Mouse (Mus musculus) gastrocnemius, postnatal 25 days (tissue): Measurements from ENCODE around the gene Clk3. TPM values are rescaled to one million over a fixed set of nuclear protein-coding genes. Genes with fewer than 3 reads are reported as not detected.

Experiments
- DNase-seq: peaks from one replicate; pipeline ENCODE4 v3.0.0; 2022
- total RNA-seq, 2 experiments: library from RNA; stranded (reverse); gene quantifications; 1 replicate in 1 of 2; 2 replicates in 1 of 2; pipeline ENCODE4 v1.2.3; 2021

Clk3 gene
- total RNA-seq, 2 experiments from 2014 or later: 28.7 to 31.3 TPM

DNA sequence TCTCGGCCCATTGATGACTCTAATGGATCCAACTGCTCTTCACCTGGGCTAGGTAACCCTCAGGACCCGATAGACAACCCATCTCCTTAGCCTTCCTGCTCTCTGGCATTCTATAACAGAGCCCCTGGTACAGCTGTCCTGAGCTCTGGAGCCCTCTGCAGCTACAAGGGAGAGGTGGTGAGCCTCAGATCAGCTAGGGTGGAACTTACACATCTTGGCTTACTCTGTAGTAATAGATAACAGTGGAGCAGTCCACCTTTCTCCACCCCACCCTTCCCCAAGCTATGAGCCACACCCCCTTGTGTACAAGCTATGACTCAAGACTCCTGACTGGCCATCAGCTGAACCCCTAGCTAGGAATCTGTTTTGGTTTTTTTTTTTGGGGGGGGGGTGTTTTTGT is 5.2 kb upstream of the Clk3 start:
- no peak for DNase-seq

- DNase-seq: no peak
Measured at GRCm38 (mm10) chr9:57770214-57770613, 4.6 kb upstream of the Clk3 start.

GRCm38 (mm10) chr9:57769539-57770069 is 3.9 kb upstream of the Clk3 start:
- peak; percentile 57 for DNase-seq

DNA sequence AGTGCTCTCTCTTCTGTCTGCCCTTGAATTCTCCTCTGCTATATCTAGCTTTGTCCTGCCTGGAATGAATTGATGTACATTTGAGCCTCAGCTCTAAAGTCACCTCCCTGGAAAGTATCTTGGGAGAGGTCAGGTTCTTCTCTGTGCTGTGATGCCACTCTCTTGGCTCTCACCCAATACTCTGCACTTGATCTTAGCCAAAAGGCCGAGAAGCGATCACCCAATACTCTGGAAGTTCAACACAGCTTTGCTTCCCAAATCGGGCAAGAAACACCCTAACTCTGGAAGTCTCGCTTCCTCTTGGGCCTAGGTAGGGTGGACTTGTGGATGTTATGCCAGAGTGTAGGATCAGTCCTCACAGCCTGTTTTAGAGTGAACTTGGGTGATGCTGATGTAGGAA is 1.6 kb upstream of the Clk3 start:
- no peak for DNase-seq

- DNase-seq: no peak
Measured at GRCm38 (mm10) chr9:57766431-57766830, 771 bp upstream of the Clk3 start.

DNA sequence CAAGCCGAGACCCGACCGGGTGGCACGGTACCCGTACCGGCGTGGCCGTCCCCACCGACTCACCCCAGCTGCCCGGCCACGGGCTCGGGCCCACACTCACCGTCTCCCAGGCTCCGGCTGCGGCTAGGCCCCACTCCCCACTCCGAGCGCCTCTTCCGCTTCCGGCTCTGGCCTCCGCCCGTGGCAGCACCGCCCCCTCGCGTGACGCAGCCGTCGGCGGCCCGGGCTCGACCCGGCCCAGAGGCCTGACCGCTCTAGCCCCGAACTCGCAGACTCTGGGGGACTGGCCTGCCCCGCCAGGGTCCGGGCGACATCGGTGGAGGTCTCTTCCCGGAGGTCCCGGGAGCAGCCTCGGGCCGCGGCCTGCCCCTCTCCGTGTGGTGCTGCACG is 691 bp downstream of the Clk3 start:
- peak; percentile 97 for DNase-seq

DNA sequence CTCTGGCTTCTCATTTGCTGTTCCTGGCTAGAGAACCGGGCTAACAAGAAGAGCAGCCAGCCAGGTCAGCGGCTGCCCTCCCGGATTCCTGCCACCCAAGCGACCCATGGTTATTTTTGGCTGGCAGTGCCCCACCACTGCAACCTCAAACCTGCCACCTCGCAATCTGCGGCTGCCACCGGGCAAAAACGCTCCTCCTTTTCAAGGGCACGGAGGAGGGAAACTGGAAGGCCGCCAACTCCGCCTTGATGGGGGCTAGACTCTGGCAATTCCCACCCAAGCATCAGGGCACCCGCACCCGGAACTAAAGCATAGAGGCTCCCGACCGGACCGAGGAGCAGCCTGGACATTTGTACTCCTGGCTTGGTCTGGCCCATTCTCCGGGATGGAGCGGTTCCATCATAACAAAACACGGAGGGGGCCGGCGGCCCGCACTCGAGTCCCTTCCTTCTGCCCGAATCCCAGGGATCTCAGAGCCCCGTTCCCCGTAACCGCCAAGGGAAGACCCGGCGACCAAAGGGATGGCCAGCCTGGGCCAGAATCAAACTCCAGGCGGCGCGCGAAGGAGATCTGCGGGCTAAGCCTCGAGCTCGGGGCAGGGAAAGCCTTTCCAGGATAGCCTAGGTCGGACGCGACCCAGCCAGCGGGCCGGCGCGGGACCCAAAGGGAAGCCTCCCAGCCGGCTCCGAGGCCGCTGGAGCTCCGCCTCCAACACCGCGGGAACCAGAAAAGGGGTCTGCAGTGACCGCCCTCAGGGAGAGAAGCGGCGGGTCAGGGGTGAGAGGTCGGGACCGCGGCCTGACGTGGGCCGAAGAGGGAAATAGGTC is 1.3 kb downstream of the Clk3 start:
- peak; percentile 83 for DNase-seq

DNA sequence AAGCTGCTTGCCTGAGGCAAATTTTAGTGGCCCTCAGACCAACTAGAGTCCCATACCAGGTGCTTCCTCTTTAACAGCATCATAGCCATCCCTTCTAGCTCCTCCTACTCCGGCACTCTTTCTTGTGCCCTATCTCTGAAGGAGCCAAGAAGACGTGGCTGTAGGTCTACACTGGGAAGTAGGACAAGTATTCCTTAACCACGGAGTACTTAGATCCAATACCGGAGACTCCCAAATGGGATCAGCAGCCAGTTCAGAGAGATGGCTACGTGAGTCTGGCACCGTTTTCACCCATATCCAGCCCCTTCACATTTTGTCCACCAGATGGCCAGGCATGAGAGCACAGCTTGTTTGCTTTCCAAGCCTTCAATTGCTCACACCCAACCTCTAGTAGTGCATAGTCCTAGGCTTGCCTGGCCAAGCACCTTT is 3.1 kb downstream of the Clk3 start:
- peak; percentile 49 for DNase-seq

DNA sequence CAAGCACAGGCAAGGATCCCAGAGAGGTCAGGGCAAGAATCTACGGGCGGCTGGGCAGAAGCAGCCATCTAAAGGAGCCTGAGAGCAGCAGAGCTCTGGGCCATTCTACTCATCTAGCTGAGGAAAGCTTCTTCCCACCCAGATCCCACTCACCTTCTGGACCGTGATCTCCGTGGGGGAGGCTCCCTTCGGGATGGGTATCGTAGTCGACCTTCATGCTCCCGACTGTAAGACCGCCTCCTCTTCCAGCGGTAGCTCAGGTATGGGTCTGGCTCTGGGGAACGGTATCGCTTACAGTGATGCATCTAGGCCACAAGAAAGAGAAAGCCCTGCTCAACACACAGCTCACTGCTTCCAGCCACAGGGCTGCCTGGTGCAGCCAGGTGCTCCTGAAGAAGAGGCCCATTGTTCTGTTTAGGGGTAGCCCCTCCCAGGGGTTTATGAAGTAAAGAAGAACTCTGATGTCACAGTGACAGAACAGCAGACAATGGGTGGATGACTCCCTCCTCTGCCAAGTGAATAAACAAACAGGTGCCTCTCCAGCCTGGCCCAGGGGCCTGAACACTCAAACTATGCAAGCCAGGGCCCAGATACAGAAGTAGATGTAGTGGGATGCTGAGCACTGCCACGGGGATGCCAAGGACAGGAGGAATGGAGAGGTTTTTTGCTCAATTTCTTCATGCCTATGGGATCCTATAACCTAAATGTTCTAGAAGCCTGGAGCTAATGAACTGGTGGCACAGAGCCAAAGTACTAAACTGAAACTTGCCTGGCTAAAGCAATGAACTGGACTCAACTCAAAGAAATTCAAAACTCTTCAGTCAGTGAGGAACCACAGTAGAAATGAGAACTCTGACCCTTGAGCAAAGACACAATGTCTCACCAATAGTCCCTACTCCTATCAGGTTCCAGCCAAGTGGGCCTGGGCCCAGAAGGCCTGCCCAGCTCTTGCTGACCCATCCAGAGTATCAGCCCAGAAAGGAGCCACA is 3.8 kb downstream of the Clk3 start:
- peak; percentile 64 for DNase-seq

- DNase-seq: no peak
Measured at GRCm38 (mm10) chr9:57760416-57761146, 5.1 kb downstream of the Clk3 start.

DNA sequence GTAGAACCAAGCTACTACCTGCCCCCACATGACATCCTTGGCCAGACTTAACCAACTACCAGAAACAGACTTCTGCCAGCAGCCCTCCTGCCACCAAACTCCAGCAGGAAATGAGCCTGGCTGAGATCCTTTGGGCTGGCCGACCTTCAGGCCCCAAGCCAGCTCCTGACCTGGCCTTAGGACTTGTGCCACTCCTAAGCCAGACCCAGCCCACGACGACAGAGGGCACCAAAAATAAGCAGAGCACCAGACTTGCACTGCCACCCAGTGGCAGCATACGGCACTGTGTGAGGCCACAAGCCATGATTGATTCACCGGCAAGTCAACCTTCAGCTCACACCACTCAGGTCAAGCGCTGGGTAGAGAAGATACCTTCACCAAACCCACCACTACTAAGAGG is 6.4 kb downstream of the Clk3 start:
- DNase-seq: peak; percentile 83

DNA sequence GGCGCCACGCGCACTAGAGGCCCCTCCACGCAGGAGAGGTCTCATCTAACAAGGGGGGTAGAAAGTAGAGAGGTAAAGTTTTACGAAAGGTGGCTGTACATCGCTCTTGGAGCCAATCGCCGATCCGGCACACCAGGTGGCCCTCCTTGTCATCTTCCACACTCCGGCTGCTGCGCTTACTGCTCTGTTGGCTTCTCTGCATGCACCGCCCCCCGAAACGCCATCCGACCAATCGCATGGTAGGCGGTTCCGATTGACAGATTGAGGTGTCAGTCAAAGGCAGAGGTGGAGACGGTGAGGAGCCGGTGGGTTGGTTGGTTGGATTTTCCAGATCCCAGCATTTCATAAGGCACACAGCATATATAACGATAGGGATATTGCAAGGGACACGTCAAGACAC is 7.1 kb downstream of the Clk3 start:
- no peak for DNase-seq

DNA sequence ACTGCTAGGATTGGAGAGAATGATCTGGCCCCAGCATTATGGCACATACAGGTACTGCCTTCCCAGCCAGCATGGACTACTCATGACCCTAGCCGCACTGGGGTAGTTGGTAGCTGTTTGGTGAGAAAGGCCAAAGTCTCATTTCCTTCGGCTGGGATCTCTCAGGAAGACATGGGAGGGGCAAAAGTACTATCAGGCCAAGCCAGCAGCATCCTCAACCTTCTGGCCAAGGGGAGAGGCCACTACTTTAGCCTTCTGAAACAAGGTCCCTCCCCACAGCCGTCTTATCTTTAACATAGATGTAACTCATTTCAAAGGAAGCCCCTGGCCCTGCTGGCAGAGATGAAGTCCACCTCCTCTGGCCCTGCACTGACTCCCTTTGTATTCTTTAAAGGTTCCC is 8.1 kb downstream of the Clk3 start:
- DNase-seq: no peak

DNA sequence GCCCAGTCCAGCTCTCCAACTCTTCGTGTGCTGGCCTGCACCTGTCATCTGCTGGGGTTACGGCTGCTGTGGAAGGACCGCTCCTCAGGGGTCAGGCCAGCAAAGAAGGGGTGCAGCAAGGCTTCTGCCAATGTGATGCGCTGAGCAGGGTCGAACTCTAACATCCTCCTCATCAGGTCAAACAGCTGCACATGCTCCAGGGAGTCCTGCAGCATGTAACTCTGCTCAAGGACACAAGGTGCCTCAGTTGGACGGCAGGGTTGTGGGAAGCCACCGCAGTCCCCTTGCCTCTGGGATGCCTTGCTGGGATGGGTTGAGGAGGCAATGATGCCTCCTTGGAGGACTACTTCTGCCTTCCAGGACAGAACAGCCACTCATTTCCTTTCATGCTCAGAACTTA is 14.8 kb downstream of the Clk3 start:
- no peak for DNase-seq

- DNase-seq: no peak
Measured at GRCm38 (mm10) chr9:57748831-57749230, 16.8 kb downstream of the Clk3 start.

GRCm38 (mm10) chr9:57748137-57748536 is 17.5 kb downstream of the Clk3 start:
- peak; percentile 47 for DNase-seq

DNA sequence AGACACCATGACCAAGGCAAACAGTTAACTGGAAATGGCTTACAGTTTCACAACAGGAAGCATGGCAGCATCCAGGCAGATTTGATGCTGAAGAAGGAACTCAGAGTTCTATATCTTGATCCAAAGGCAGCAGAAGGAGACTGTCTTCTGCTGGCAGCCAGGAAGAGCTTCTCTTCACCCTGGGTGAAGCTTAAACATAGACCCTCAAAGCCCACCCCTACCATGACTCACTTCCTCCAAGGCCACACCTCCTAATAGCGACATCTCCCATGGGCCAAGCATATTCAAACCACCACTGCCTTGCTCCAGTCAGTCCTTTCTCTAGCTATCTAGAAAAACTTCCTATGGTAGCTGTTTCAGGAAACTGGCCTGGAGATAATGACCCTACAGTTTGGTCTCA is 18.6 kb downstream of the Clk3 start:
- no peak for DNase-seq

DNA sequence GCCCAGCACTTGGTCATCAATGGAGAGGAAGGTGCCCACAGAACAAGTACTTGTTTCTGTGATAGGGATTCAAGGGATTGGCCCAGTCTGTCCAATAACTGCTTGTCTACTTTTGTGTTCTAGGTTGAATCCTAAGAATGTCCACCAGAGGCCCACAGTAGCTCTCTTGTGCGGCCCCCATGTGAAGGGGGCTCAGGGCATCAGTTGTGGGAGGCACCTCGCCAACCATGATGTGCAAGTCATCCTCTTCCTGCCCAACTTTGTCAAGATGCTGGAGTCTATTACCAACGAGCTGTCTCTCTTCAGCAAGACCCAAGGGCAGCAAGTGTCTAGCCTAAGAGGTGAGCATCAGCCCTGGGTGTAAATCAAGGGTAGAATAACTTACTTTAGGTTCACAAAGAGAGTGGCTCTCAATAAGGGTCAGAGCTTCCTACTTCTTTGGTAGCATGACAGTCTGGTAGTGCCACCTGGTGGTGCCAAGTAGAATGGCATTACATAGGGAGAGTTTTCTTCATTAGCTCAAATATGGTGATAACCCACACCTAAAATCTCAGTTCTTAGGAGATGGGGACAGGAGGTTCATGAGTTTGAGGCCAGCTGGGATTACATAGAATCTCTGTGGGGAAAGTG is 21.1 kb downstream of the Clk3 start:
- DNase-seq: no peak

GRCm38 (mm10) chr9:57739863-57740262 is 25.8 kb downstream of the Clk3 start:
- DNase-seq: peak; percentile 28

DNA sequence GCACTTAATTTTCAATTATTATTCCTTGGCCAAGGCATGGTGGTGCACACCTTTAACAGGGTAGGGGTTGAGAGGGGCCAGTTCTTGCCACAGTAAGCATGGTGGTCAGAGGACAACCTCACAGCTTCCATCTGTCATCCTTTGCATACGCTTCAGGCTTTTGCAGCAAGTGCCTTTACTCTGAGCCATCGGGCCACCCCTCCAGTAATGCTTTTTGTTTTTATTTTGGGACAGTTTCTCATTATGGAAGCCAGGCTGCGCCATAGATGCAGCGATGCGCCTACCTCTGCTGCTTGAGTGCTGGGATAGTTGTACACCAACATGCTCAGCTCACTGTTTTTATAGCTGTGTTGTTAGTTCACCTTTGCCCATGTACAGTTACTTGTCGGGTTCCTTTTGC is 32.1 kb downstream of the Clk3 start:
- no peak for DNase-seq

- DNase-seq: no peak
Measured at GRCm38 (mm10) chr9:57728312-57728711, 37.3 kb downstream of the Clk3 start.

DNA sequence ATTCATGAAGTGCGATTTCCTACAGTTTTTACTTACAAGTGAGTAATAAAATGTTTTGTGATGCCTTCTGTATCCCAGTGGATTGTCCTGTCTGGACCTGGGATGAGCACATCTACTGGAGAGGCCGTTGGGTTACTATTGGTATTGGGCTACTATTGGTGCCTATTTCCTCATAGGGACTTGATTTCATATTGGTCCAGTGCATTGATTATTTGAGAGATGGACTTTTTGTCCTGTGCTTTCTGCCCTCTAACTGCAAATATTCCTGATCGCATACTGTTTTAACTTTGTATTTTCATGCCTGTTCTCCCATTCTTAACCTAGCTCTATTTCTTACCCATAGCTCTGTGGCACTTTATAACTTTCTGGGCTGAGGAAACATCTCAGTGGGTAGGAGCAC is 41.0 kb downstream of the Clk3 start:
- DNase-seq: no peak
